8 mouse cellular contexts compared by ENCODE assay signal in the genomic region with DNA sequence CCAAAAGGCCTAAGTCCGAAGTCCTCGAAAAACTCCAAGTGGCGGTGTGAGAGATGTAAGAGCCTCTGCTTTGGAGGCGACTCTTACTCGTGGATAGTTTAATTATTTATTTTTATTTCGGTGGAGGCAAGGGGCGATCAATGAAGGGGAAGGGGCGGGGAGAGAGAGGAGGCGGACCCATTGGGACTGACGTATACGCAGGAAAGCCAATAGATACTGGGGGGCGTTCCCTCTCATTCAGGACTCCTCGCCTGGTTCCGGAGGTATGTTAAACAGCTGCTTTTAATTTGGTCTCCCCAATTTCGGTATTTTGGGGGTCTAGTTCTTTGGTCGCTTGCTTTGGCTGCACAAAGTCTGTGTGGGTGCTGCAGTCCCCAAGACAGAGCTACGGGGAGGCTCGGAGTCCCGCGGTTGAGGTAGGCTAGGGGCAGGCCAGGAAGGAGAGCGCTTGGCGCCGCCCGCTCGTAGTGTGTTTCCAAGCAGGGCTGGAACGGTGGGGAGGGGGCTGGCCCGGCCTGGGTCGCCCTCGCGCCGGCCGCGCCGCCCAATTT. TPM values are rescaled to one million over a fixed set of nuclear protein-coding genes. Genes with fewer than 3 reads are reported as not detected.
DNase-seq lines count a peak whose midpoint lies in the region; ATAC-seq and TF ChIP-seq lines count a peak whose summit lies in the region.

A gene (plus strand): TSS at position 240 of the 551 bp plus-strand sequence.

- no peaks in the 10 kb centered on the region for H3K79me2 ChIP-seq in heart, adult 2 months (replicated peaks; ENCODE audit: control insufficient read depth, insufficient read depth, low read length)

- WGBS in embryonic facial prominence, embryonic 12.5 days = under 1% methylated on average over 34 of the region's 34 CpGs
- under 1% methylated on average over 34 of the region's 34 CpGs for WGBS in heart, adult 2 months
- WGBS in kidney, adult 2 months = under 1% methylated on average over 34 of the region's 34 CpGs
- under 1% methylated on average over 34 of the region's 34 CpGs for WGBS in limb, embryonic 11.5 days
- WGBS in midbrain, embryonic 13.5 days = under 1% methylated on average over 34 of the region's 34 CpGs

- H3K9ac ChIP-seq in embryonic facial prominence, embryonic 12.5 days = peak within 1 kb of the TSS; percentile 85
- peak within 1 kb of the TSS; percentile 78 for H3K9ac ChIP-seq in heart, adult 2 months (ENCODE audit: low read depth, low read length)
- peak within 1 kb of the TSS; percentile 76 for H3K9ac ChIP-seq in limb, embryonic 11.5 days (ENCODE audit: low read length)
- peak within 1 kb of the TSS; percentile 76 for H3K9ac ChIP-seq in midbrain, embryonic 13.5 days (replicated peaks)

- H3K27ac ChIP-seq in embryonic facial prominence, embryonic 12.5 days = peak within 1 kb of the TSS; percentile 99
- H3K27ac ChIP-seq in heart, adult 2 months = peak within 1 kb of the TSS; percentile 98
- H3K27ac ChIP-seq in kidney, adult 2 months (ENCODE audit: insufficient read depth, low read depth, low read length) = peak within 1 kb of the TSS; percentile 95
- H3K27ac ChIP-seq in limb, embryonic 11.5 days (replicated peaks; ENCODE audit: low read depth, low read length) = peak within 1 kb of the TSS; percentile 97
- peak within 1 kb of the TSS; percentile 97 for H3K27ac ChIP-seq in midbrain, embryonic 13.5 days

- intact Hi-C loops in heart, adult 2 months (cut with DNase I) = loop anchor here (2.0 to 10.0 kb wide), 5 partner anchors 15 to 763 kb away; a partner anchor contains a TSS

- no peaks in the 10 kb centered on the region for H3K27me3 ChIP-seq in embryonic facial prominence, embryonic 12.5 days
- no peaks in the 10 kb centered on the region for H3K27me3 ChIP-seq in heart, adult 2 months (ENCODE audit: control insufficient read depth, insufficient read depth, low read length)
- H3K27me3 ChIP-seq in kidney, adult 2 months (replicated peaks; ENCODE audit: control insufficient read depth, insufficient read depth, low read length) = no peaks in the 10 kb centered on the region
- no peaks in the 10 kb centered on the region for H3K27me3 ChIP-seq in limb, embryonic 11.5 days (ENCODE audit: control insufficient read depth, insufficient read depth, low read length)
- no peaks in the 10 kb centered on the region for H3K27me3 ChIP-seq in midbrain, embryonic 13.5 days

- H3K4me1 ChIP-seq in embryonic facial prominence, embryonic 12.5 days = peaks cover 14% of the 10 kb centered on the region; the same call in 1 of the 2 replicates
- H3K4me1 ChIP-seq in heart, adult 2 months (ENCODE audit: control insufficient read depth, insufficient read depth, low read length) = peaks cover 6% of the 10 kb centered on the region
- H3K4me1 ChIP-seq in kidney, adult 2 months (ENCODE audit: control insufficient read depth, insufficient read depth, low read length) = peaks cover 25% of the 10 kb centered on the region
- H3K4me1 ChIP-seq in limb, embryonic 11.5 days (ENCODE audit: control insufficient read depth, insufficient read depth, low read length) = peaks cover 8% of the 10 kb centered on the region; the same call in 1 of the 2 replicates
- H3K4me1 ChIP-seq in midbrain, embryonic 13.5 days (replicated peaks) = peaks cover 28% of the 10 kb centered on the region

- 0 out of 2 replicates have a peak, but pooled peaks have one; percentile 43 for TF ChIP-seq EP300 in heart, adult 2 months (IDR thresholded peaks at IDR 0.05; ENCODE audit: insufficient read depth, low read depth, low read length)

- TF ChIP-seq CTCF in heart, adult 2 months (IDR thresholded peaks at IDR 0.05) = no peak
- no peak for TF ChIP-seq CTCF in kidney, adult 2 months (conservative IDR thresholded peaks at IDR 0.05; ENCODE audit: insufficient read depth, insufficient read length, low read depth, low read length)

- peaks cover 1% of the 10 kb centered on the region; the same call in 1 of the 2 replicates for H3K36me3 ChIP-seq in embryonic facial prominence, embryonic 12.5 days
- no peaks in the 10 kb centered on the region for H3K36me3 ChIP-seq in heart, adult 2 months (ENCODE audit: control insufficient read depth, insufficient read depth, low read length)
- H3K36me3 ChIP-seq in kidney, adult 2 months (ENCODE audit: control insufficient read depth, insufficient read depth, low read length) = no peaks in the 10 kb centered on the region
- no peaks in the 10 kb centered on the region for H3K36me3 ChIP-seq in limb, embryonic 11.5 days (ENCODE audit: control insufficient read depth, insufficient read depth, low read length)
- H3K36me3 ChIP-seq in midbrain, embryonic 13.5 days = no peaks in the 10 kb centered on the region

- no peaks in the 10 kb centered on the region for H3K9me3 ChIP-seq in embryonic facial prominence, embryonic 12.5 days
- no peaks in the 10 kb centered on the region for H3K9me3 ChIP-seq in limb, embryonic 11.5 days (ENCODE audit: control insufficient read depth, low read length)
- no peaks in the 10 kb centered on the region for H3K9me3 ChIP-seq in midbrain, embryonic 13.5 days

- H3K4me2 ChIP-seq in embryonic facial prominence, embryonic 12.5 days (replicated peaks) = peak within 1 kb of the TSS; percentile 67
- peak within 1 kb of the TSS; percentile 77 for H3K4me2 ChIP-seq in limb, embryonic 11.5 days (ENCODE audit: low read depth, severe bottlenecking)
- peak within 1 kb of the TSS; percentile 78 for H3K4me2 ChIP-seq in midbrain, embryonic 13.5 days (replicated peaks)

- TF ChIP-seq POLR2A in heart, adult 2 months (IDR thresholded peaks at IDR 0.05; ENCODE audit: insufficient read depth, low read depth, low read length) = 0 out of 2 replicates have a peak, but pooled peaks have one; percentile 40
- no peak for TF ChIP-seq POLR2A in kidney, adult 2 months (IDR thresholded peaks at IDR 0.05; ENCODE audit: low read depth, low read length)

- DNase-seq in urinary bladder, adult 18-20 months (ENCODE audit: low spot score in 2 of 2) = peak; percentile 66 to 68
- no peak for DNase-seq in urinary bladder, postnatal 10 days (ENCODE audit: low spot score)
- DNase-seq in heart, adult 2 months = peak; percentile 77 to 84
- peak; percentile 92 for DNase-seq in kidney, adult 2 months
- peak; percentile 81 for DNase-seq in limb, embryonic 11.5 days (ENCODE audit: low spot score)
- DNase-seq in spleen, adult 12 weeks (ENCODE audit: low spot score) = peak; percentile 68

- H3K4me3 ChIP-seq in embryonic facial prominence, embryonic 12.5 days = peak within 1 kb of the TSS; percentile 86
- peak within 1 kb of the TSS; percentile 98 for H3K4me3 ChIP-seq in heart, adult 2 months
- H3K4me3 ChIP-seq in kidney, adult 2 months (ENCODE audit: insufficient read depth, low read depth, low read length) = peak within 1 kb of the TSS; percentile 98
- peak within 1 kb of the TSS; percentile 94 for H3K4me3 ChIP-seq in limb, embryonic 11.5 days (ENCODE audit: low read depth, low read length)
- peak within 1 kb of the TSS; percentile 94 for H3K4me3 ChIP-seq in midbrain, embryonic 13.5 days (replicated peaks)

- ATAC-seq in embryonic facial prominence, embryonic 12.5 days (ENCODE audit: insufficient number of reproducible peaks, insufficient read depth, low FRiP score, low TSS enrichment) = no peak
- ATAC-seq in limb, embryonic 11.5 days (ENCODE audit: insufficient number of reproducible peaks, low FRiP score, low TSS enrichment, low read depth) = no peak
- ATAC-seq in midbrain, embryonic 13.5 days = no peak

RNA-seq across cellular contexts. Expression of the gene that starts here (rescaled TPM):
- polyA plus RNA-seq in embryonic facial prominence, embryonic 12.5 days (2016; fragmentation: Nextera tagmentation; extraction: Ambion mirVana) = 41.7 and 48.2 TPM in 2 replicates
- 10 to 100 TPM; 22.4 to 28.7 TPM for total RNA-seq in heart, adult 2 months (2021)
- polyA plus RNA-seq in heart, adult 2 months (2012; rRNA removed) = 50.5 and 52.0 TPM in 2 replicates
- polyA plus RNA-seq in kidney, adult 2 months (2012; rRNA removed) = 58.6 and 70.1 TPM in 2 replicates
- 65.8 and 72.7 TPM in 2 replicates for polyA plus RNA-seq in limb, embryonic 11.5 days (2014; fragmentation: Nextera tagmentation; extraction: Ambion mirVana)
- polyA plus RNA-seq in midbrain, embryonic 13.5 days (2015; fragmentation: Nextera tagmentation; extraction: Ambion mirVana) = 29.6 and 33.2 TPM in 2 replicates
